Mouse (Mus musculus) liver, adult (tissue): ENCODE data around the gene Llgl1.

Source experiments
- GATA4 ChIP-seq: IDR thresholded peaks from 2 replicates; pipeline ENCODE4 v1.6.1; 2014; ENCODE audit warnings: mild to moderate bottlenecking, low read length; ENCODE audit not compliant: insufficient replicate concordance

Llgl1 gene

GRCm38 (mm10) chr11:60709481-60710465 is 10.2 kb downstream of the Llgl1 start:
- TF ChIP-seq GATA4: no peak

GRCm38 (mm10) chr11:60711218-60711617 is 11.7 kb downstream of the Llgl1 start:
- no peak for TF ChIP-seq GATA4

GRCm38 (mm10) chr11:60712040-60712439 is 12.5 kb downstream of the Llgl1 start:
- no peak for TF ChIP-seq GATA4

- no peak for TF ChIP-seq GATA4
Measured at GRCm38 (mm10) chr11:60712639-60713255, 13.2 kb downstream of the Llgl1 start.

- no peak for TF ChIP-seq GATA4
Measured at GRCm38 (mm10) chr11:60715833-60716232, 16.3 kb downstream of the Llgl1 start.

GRCm38 (mm10) chr11:60719263-60719662 is 19.7 kb downstream of the Llgl1 start:
- no peak for TF ChIP-seq GATA4

- peak; percentile 22; the same call in 1 of the 2 replicates for TF ChIP-seq GATA4
Measured at GRCm38 (mm10) chr11:60726601-60727391, 27.3 kb downstream of the Llgl1 start, which contains the start of gene Flii. Gene Flii, minus strand, starts transcription at chr11:60727263.

GRCm38 (mm10) chr11:60727392-60728140 is 28.0 kb downstream of the Llgl1 start:
- no peak for TF ChIP-seq GATA4

- peak; percentile 69; the same call in 1 of the 2 replicates for TF ChIP-seq GATA4
Measured at GRCm38 (mm10) chr11:60728260-60728761, 28.8 kb downstream of the Llgl1 start, which contains the start of gene Mief2. Gene Mief2, plus strand, starts transcription at chr11:60728398.

- no peak for TF ChIP-seq GATA4
Measured at GRCm38 (mm10) chr11:60729217-60729641, 29.7 kb downstream of the Llgl1 start.

- no peak for TF ChIP-seq GATA4
Measured at GRCm38 (mm10) chr11:60730169-60730568, 30.6 kb downstream of the Llgl1 start.

- no peak for TF ChIP-seq GATA4
Measured at GRCm38 (mm10) chr11:60731251-60731650, 31.7 kb downstream of the Llgl1 start.

- TF ChIP-seq GATA4: no peak
Measured at GRCm38 (mm10) chr11:60734206-60734605, 34.7 kb downstream of the Llgl1 start.

GRCm38 (mm10) chr11:60735191-60735590 is 35.7 kb downstream of the Llgl1 start:
- TF ChIP-seq GATA4: no peak
